Mouse (Mus musculus) G1E (cell line): Measurements from ENCODE around the gene P3h4.

ENCODE experiments used
- CTCF ChIP-seq: IDR thresholded peaks from 2 replicates; pipeline ENCODE4 v1.5.1; 2012; ENCODE audit warnings: low read depth, low read length, inconsistent platforms, mixed read lengths
- GATA1 ChIP-seq: IDR thresholded peaks from 2 replicates; pipeline ENCODE4 v1.6.1; 2012; ENCODE audit warnings: borderline replicate concordance, low read length, inconsistent platforms, mixed read lengths
- TAL1 ChIP-seq: conservative IDR thresholded peaks from 2 replicates; pipeline ENCODE4 v1.6.1; 2012; ENCODE audit warnings: low read depth, low read length, inconsistent platforms, mixed read lengths

DNA sequence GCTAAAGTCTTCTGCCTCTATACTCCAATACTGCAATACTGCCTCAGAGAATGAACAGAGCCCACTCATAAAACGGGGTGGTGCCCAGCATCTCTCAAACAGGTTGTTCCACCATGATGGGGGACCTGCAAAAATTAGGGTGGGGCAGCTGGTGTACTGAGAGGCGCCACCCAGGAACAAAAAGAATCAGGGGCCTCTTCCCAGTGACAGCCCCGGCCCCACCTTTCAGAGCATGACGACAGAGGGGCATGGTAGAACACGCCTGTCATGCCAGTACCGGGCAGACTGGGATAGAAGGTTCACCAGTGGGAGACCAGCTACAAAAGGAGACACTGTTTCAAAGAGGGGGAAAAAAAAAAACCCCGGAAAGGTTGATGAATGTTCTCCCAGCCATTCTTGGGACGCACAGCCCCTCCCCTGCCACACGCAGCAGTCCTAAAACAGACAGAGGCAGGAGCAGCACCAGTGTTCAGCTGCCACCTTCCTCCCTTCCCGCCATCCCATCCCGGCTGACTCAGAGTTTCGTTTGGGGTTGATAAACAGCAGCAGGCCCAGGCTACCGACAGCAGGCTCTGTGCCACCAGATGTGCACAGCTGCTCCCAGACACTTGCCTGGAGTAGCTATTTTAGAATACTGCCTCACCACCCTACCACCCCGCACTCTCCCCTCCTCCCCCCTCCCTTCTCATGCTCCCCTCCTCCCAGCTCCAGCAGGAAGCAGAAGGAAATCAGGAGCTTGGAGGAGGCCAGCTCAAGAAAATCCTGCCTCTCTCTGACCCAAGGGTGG lies 26.9 kb downstream of the P3h4 start:
- no peak for TF ChIP-seq CTCF
- no peak for TF ChIP-seq GATA1
- TF ChIP-seq TAL1 = no peak
